Mouse (Mus musculus) forebrain, embryonic 16.5 days (tissue): ENCODE measurements around the gene Srsf2. TPM values are rescaled to one million over a fixed set of nuclear protein-coding genes. Genes with fewer than 3 reads are reported as not detected.

Experiments
- ATAC-seq: fragments of 200-750 bp; cut with Nextera tagmentation; 2 replicates; pipeline ENCODE4 v1.8.0; 2017; ENCODE audit warnings: mild to moderate bottlenecking, moderate library complexity
- H3K27ac ChIP-seq: fragments of 300-500 bp; sonication (generic); 2 replicates; pipeline ENCODE4 v1.5.1; 2014; ENCODE audit warnings: low read length, control low read depth
- H3K27me3 ChIP-seq: fragments of 300-500 bp; sonication (generic); replicated peaks from 2 replicates; pipeline ENCODE4 v1.6.1; 2014; ENCODE audit warnings: low read length; ENCODE audit not compliant: control insufficient read depth, insufficient read depth
- H3K36me3 ChIP-seq: fragments of 300-500 bp; sonication (generic); 2 replicates; pipeline ENCODE4 v1.6.1; 2014; ENCODE audit not compliant: control insufficient read depth, insufficient read depth
- H3K4me1 ChIP-seq: fragments of 300-500 bp; sonication (generic); replicated peaks from 2 replicates; pipeline ENCODE4 v1.6.1; 2014; ENCODE audit warnings: low read length; ENCODE audit not compliant: control insufficient read depth, insufficient read depth
- H3K4me2 ChIP-seq: fragments of 300-500 bp; sonication (generic); 2 replicates; pipeline ENCODE4 v1.6.1; 2014; ENCODE audit warnings: mild to moderate bottlenecking, low read length, control low read depth
- H3K4me3 ChIP-seq: fragments of 300-500 bp; sonication (generic); replicated peaks from 2 replicates; pipeline ENCODE4 v1.5.1; 2014; ENCODE audit warnings: mild to moderate bottlenecking, low read length, control low read depth
- H3K9ac ChIP-seq: fragments of 300-500 bp; sonication (generic); replicated peaks from 2 replicates; pipeline ENCODE4 v1.6.1; 2014; ENCODE audit warnings: low read depth, low read length, control low read depth
- H3K9me3 ChIP-seq: fragments of 300-500 bp; sonication (generic); 2 replicates; pipeline ENCODE4 v1.6.1; 2016; ENCODE audit warnings: low read length; ENCODE audit not compliant: control insufficient read depth
- WGBS: fragments of 180-500 bp; shearing (Covaris S2); extraction: QIAGEN DNeasy Blood & Tissue Kit; methylation state at CpG from one replicate; pipeline ENCODE4 v1.1.7; 2014; 5-methylcytosine and 5-hydroxymethylcytosine counted together
- polyA plus RNA-seq: library from polyadenylated mRNA; unstranded; fragments of >200 nt; fragmentation: Nextera tagmentation; extraction: Ambion mirVana; gene quantifications from 2 replicates; pipeline ENCODE4 v1.2.1, GENCODE M21; 2015

Gene Srsf2
- polyA plus RNA-seq, 1 experiment from 2014 or later, result 649 TPM

GRCm38 (mm10) chr11:116864444-116864843 is 11.6 kb upstream of the Srsf2 start:
- ATAC-seq, result no peak
- no peak overlapping the region for H3K4me2 ChIP-seq
- no peaks in the 10 kb centered on the region for H3K4me1 ChIP-seq
- H3K36me3 ChIP-seq, result peaks cover 34% of the 10 kb centered on the region
- WGBS, result 91% methylated on average over 10 of the region's 10 CpGs
- no peak overlapping the region for H3K27ac ChIP-seq
- H3K9me3 ChIP-seq, result no peaks in the 10 kb centered on the region
- H3K27me3 ChIP-seq, result no peaks in the 10 kb centered on the region
- H3K4me3 ChIP-seq, result no peak overlapping the region
- no peak overlapping the region for H3K9ac ChIP-seq

- H3K27ac ChIP-seq, result no peak overlapping the region
- ATAC-seq, result no peak
- WGBS, result 87% methylated on average over 12 of the region's 12 CpGs
Observed at GRCm38 (mm10) chr11:116857183-116857850, 4.4 kb upstream of the Srsf2 start.

GRCm38 (mm10) chr11:116854279-116854678 is 1.4 kb upstream of the Srsf2 start:
- Histone ChIP-seq H3K4me2 (peak overlapping the region; percentile 57), H3K4me1 (peaks cover 23% of the 10 kb centered on the region), H3K4me3 (peak overlapping the region; percentile 65), H3K9ac (peak overlapping the region; percentile 89), H3K36me3 (peaks cover 10% of the 10 kb centered on the region; the same call in 1 of the 2 replicates), H3K9me3 (no peaks in the 10 kb centered on the region), H3K27me3 (no peaks in the 10 kb centered on the region), H3K27ac (no peak overlapping the region)
- no peak for ATAC-seq
- 51% methylated on average over 10 of the region's 10 CpGs for WGBS

More at GRCm38 (mm10) chr11:116857183-116857850, 4.4 kb upstream of the Srsf2 start:
- Histone ChIP-seq H3K27me3 (no peaks in the 10 kb centered on the region), H3K4me1 (peaks cover 14% of the 10 kb centered on the region), H3K9me3 (no peaks in the 10 kb centered on the region), H3K36me3 (peaks cover 20% of the 10 kb centered on the region), H3K9ac (no peak overlapping the region), H3K4me2 (no peak overlapping the region), H3K4me3 (no peak overlapping the region)

GRCm38 (mm10) chr11:116853512-116853928 is 626 bp upstream of the Srsf2 start:
- H3K36me3 ChIP-seq, result peaks cover 6% of the 10 kb centered on the region; the same call in 1 of the 2 replicates
- peak overlapping the region; percentile 65 for H3K4me3 ChIP-seq
- peak overlapping the region; percentile 58 for H3K4me2 ChIP-seq
- peaks cover 23% of the 10 kb centered on the region for H3K4me1 ChIP-seq
- H3K27ac ChIP-seq, result peak overlapping the region; percentile 99
- WGBS, result under 1% methylated on average over 36 of the region's 36 CpGs
- ATAC-seq, result peak; percentile 88
- H3K9ac ChIP-seq, result peak overlapping the region; percentile 89
- H3K9me3 ChIP-seq, result no peaks in the 10 kb centered on the region
- no peaks in the 10 kb centered on the region for H3K27me3 ChIP-seq

- Histone ChIP-seq H3K36me3 (peaks cover 9% of the 10 kb centered on the region; the same call in 1 of the 2 replicates), H3K9ac (peak within 1 kb of the TSS; percentile 97), H3K9me3 (no peaks in the 10 kb centered on the region), H3K27ac (peak within 1 kb of the TSS; percentile 99), H3K4me3 (peak within 1 kb of the TSS; percentile 65), H3K4me1 (peaks cover 23% of the 10 kb centered on the region), H3K27me3 (no peaks in the 10 kb centered on the region), H3K4me2 (peak within 1 kb of the TSS; percentile 84)
- WGBS, result 0% methylated on average over 62 of the region's 91 CpGs
- peak; percentile 57 for ATAC-seq
Observed at GRCm38 (mm10) chr11:116852291-116852890, 503 bp downstream of the Srsf2 start, which contains the start of gene Mfsd11. Mfsd11 (plus strand) TSS chr11:116852440.

- peaks cover 9% of the 10 kb centered on the region; the same call in 1 of the 2 replicates for H3K36me3 ChIP-seq
- H3K4me1 ChIP-seq, result peaks cover 23% of the 10 kb centered on the region
- H3K27me3 ChIP-seq, result no peaks in the 10 kb centered on the region
- WGBS, result under 1% methylated on average over 29 of the region's 29 CpGs
- no peak for ATAC-seq
- peak overlapping the region; percentile 65 for H3K4me3 ChIP-seq
- no peaks in the 10 kb centered on the region for H3K9me3 ChIP-seq
- H3K9ac ChIP-seq, result peak overlapping the region; percentile 97
- peak overlapping the region; percentile 98 for H3K27ac ChIP-seq
- peak overlapping the region; percentile 84 for H3K4me2 ChIP-seq
Observed at GRCm38 (mm10) chr11:116851576-116852290, 1.2 kb downstream of the Srsf2 start.

- ATAC-seq, result no peak
- H3K4me1 ChIP-seq, result peaks cover 23% of the 10 kb centered on the region
- WGBS, result 20% methylated on average over 6 of the region's 6 CpGs
Observed at GRCm38 (mm10) chr11:116850833-116851477, 1.9 kb downstream of the Srsf2 start.

GRCm38 (mm10) chr11:116850085-116850484 is 2.8 kb downstream of the Srsf2 start:
- no peak for ATAC-seq
- WGBS, result 45% methylated on average over 4 of the region's 4 CpGs
- H3K4me2 ChIP-seq, result peak overlapping the region; percentile 29; the same call in 1 of the 2 replicates
- H3K27ac ChIP-seq, result no peak overlapping the region
- H3K4me1 ChIP-seq, result peaks cover 20% of the 10 kb centered on the region
- no peak overlapping the region for H3K9ac ChIP-seq
- peaks cover 9% of the 10 kb centered on the region; the same call in 1 of the 2 replicates for H3K36me3 ChIP-seq
- no peak overlapping the region for H3K4me3 ChIP-seq
- H3K27me3 ChIP-seq, result no peaks in the 10 kb centered on the region
- no peaks in the 10 kb centered on the region for H3K9me3 ChIP-seq

More at GRCm38 (mm10) chr11:116850833-116851477, 1.9 kb downstream of the Srsf2 start:
- H3K4me3 ChIP-seq, result peak overlapping the region; percentile 65
- H3K4me2 ChIP-seq, result peak overlapping the region; percentile 84
- no peaks in the 10 kb centered on the region for H3K27me3 ChIP-seq
- H3K9ac ChIP-seq, result peak overlapping the region; percentile 97; the same call in 1 of the 2 replicates
- H3K36me3 ChIP-seq, result peaks cover 9% of the 10 kb centered on the region; the same call in 1 of the 2 replicates
- no peak overlapping the region for H3K27ac ChIP-seq
- no peaks in the 10 kb centered on the region for H3K9me3 ChIP-seq
